Mouse (Mus musculus) hindbrain, embryonic 12.5 days (tissue): Measurements from ENCODE around the gene Depp1. TPM values are rescaled to one million over a fixed set of nuclear protein-coding genes. Genes with fewer than 3 reads are reported as not detected.
"Not testable (repeated sequence)": the region's sequence is repeated elsewhere in the genome, so short reads cannot be mapped to it uniquely, and the experiment has no call there.

Source experiments
- ATAC-seq: fragments of 200-750 bp; cut with Nextera tagmentation; 2 replicates; pipeline ENCODE4 v1.8.0; 2017; ENCODE audit warnings: moderate TSS enrichment; ENCODE audit not compliant: low FRiP score
- H3K27ac ChIP-seq: fragments of 300-500 bp; sonication (generic); 2 replicates; pipeline ENCODE4 v1.5.1; 2016; ENCODE audit warnings: mild to moderate bottlenecking
- H3K27me3 ChIP-seq: fragments of 300-500 bp; sonication (generic); 2 replicates; pipeline ENCODE4 v1.6.1; 2016; ENCODE audit warnings: mild to moderate bottlenecking
- H3K36me3 ChIP-seq: fragments of 300-500 bp; sonication (generic); 2 replicates; pipeline ENCODE4 v1.6.1; 2016; ENCODE audit warnings: mild to moderate bottlenecking
- H3K4me1 ChIP-seq: fragments of 300-500 bp; sonication (generic); 2 replicates; pipeline ENCODE4 v1.6.1; 2016
- H3K4me2 ChIP-seq: fragments of 300-500 bp; sonication (generic); replicated peaks from 2 replicates; pipeline ENCODE4 v1.6.1; 2016; ENCODE audit warnings: mild to moderate bottlenecking
- H3K4me3 ChIP-seq: fragments of 300-500 bp; sonication (generic); 2 replicates; pipeline ENCODE4 v1.5.1; 2016; ENCODE audit warnings: mild to moderate bottlenecking
- H3K9ac ChIP-seq: fragments of 300-500 bp; sonication (generic); 2 replicates; pipeline ENCODE4 v1.6.1; 2016; ENCODE audit warnings: mild to moderate bottlenecking, moderate library complexity
- H3K9me3 ChIP-seq: fragments of 300-500 bp; sonication (generic); replicated peaks from 2 replicates; pipeline ENCODE4 v1.6.1; 2016; ENCODE audit warnings: mild to moderate bottlenecking
- WGBS: fragments of 180-500 bp; shearing (Covaris S2); methylation state at CpG from one replicate; pipeline ENCODE4 v1.1.7; 2016; 5-methylcytosine and 5-hydroxymethylcytosine counted together
- polyA plus RNA-seq: library from polyadenylated mRNA; unstranded; fragments of >200 nt; fragmentation: Nextera tagmentation; extraction: Ambion mirVana; gene quantifications from 2 replicates; pipeline ENCODE4 v1.2.1, GENCODE M21; 2016

Gene Depp1
- polyA plus RNA-seq: 9.5 and 9.7 TPM in 2 replicates

DNA sequence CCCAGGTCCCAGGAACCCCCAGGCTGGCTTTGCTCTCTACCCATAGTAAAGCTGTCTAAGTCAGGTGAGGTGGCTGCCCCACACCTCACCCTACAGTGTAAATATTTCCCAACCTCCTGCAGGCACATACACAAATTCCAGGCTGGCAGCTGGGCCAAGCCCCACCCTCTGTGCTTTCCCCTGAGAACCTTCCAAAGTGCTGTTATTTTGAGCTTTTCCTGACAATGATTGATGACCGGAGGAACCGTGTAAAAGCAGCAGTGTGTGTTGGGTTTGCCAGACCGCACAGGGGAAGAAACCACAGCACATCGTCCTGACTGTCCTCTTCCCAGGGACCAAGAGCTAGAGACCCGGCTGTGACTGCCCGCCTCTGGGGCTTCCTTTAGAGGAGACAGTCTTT lies at the start of gene Depp1:
Gene Depp1, plus strand, starts transcription at position 204 of the 400 bp plus-strand sequence.
- peaks cover 11% of the 10 kb centered on the region for H3K36me3 ChIP-seq
- peak; percentile 32; the same call in 1 of the 2 replicates for ATAC-seq
- no peaks in the 10 kb centered on the region for H3K9me3 ChIP-seq
- no peaks in the 10 kb centered on the region for H3K27me3 ChIP-seq
- peak within 1 kb of the TSS; percentile 9; the same call in 1 of the 2 replicates for H3K27ac ChIP-seq
- WGBS: 32% methylated on average over 6 of the region's 6 CpGs
- H3K4me1 ChIP-seq: peaks cover 8% of the 10 kb centered on the region
- no peak within 1 kb of the TSS for H3K9ac ChIP-seq
- 0 out of 2 replicates have a peak within 1 kb of the TSS, but pooled peaks have one; percentile 13 for H3K4me2 ChIP-seq
- H3K4me3 ChIP-seq: no peak within 1 kb of the TSS

DNA sequence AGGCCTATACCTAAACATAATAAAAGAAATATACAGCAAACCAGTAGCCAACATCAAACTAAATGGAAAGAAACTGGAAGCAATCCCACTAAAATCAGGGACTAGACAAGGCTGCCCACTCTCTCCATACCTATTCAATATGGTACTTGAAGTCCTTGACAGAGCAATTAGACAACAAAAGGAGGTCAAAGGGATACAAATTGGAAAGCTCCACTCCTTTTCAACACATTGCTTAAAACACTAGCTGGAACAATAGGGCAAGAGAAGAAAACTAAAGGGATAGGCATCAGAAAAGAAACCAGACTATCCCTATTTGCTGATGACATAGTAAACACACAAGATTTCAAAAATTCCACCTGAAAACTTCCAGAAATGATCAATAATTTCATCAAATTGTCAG lies 49.4 kb upstream of the Depp1 start:
- not testable (repeated sequence) for H3K4me1 ChIP-seq, H3K36me3 ChIP-seq, H3K9me3 ChIP-seq, H3K4me2 ChIP-seq, ATAC-seq, H3K27me3 ChIP-seq, H3K27ac ChIP-seq, H3K9ac ChIP-seq, H3K4me3 ChIP-seq

- Histone ChIP-seq H3K9ac (no peak overlapping the region), H3K27me3 (no peaks in the 10 kb centered on the region), H3K4me3 (no peak overlapping the region), H3K36me3 (no peaks in the 10 kb centered on the region), H3K9me3 (no peaks in the 10 kb centered on the region), H3K27ac (no peak overlapping the region), H3K4me1 (no peaks in the 10 kb centered on the region), H3K4me2 (no peak overlapping the region)
- ATAC-seq: no peak
- 36% methylated on average over 4 of the region's 4 CpGs for WGBS
Measured at GRCm38 (mm10) chr6:116607230-116607629, 43.2 kb upstream of the Depp1 start.

- no peak for ATAC-seq
- WGBS: 76% methylated on average over 2 of the region's 2 CpGs
- no peaks in the 10 kb centered on the region for H3K36me3 ChIP-seq
Measured at GRCm38 (mm10) chr6:116615719-116616118, 34.7 kb upstream of the Depp1 start.

GRCm38 (mm10) chr6:116618073-116618472 lies 32.3 kb upstream of the Depp1 start:
- Histone ChIP-seq H3K4me3 (no peak overlapping the region), H3K4me2 (no peak overlapping the region), H3K36me3 (no peaks in the 10 kb centered on the region), H3K4me1 (no peaks in the 10 kb centered on the region), H3K27me3 (no peaks in the 10 kb centered on the region), H3K27ac (no peak overlapping the region), H3K9ac (no peak overlapping the region), H3K9me3 (no peaks in the 10 kb centered on the region)
- ATAC-seq: no peak

More at GRCm38 (mm10) chr6:116615719-116616118, 34.7 kb upstream of the Depp1 start:
- H3K4me2 ChIP-seq: no peak overlapping the region
- no peak overlapping the region for H3K27ac ChIP-seq
- H3K9me3 ChIP-seq: no peaks in the 10 kb centered on the region
- H3K4me3 ChIP-seq: no peak overlapping the region
- H3K27me3 ChIP-seq: no peaks in the 10 kb centered on the region
- no peaks in the 10 kb centered on the region for H3K4me1 ChIP-seq
- no peak overlapping the region for H3K9ac ChIP-seq

DNA sequence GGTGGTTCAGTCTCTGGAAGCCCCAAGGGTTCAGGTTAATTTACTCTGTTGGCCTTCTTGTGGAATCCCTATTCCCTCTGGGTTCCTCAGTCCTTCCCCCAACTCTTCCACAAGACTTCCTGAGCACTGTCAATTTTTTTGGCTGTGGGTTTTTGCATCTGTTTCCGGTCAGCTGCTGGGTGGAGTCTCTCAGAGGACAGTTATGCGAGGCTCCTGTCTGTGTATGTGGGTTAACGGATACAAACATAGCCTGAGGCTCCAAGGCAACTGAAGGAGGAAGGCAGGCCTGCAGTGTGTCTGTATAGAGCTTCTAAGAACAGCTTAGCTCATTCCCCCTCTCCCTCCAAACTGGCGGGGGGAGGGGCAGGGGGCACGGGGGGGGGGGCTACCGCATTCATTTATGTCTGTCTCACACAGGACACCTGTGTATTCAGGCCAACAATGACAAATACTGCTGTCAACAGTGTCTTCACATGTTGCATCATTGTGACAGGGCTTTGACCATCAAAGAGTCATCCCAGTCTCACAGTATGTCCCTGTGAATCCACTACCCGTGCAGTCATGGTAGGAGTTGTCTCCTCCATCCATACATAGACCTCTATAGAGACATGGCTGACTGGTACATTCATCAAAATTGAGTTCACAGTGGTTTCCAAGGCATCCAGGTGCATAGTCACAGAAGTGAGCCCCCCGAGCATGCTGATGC lies 28.9 kb upstream of the Depp1 start:
- Histone ChIP-seq H3K27me3 (no peaks in the 10 kb centered on the region), H3K36me3 (peaks cover 15% of the 10 kb centered on the region), H3K9me3 (no peaks in the 10 kb centered on the region), H3K4me2 (no peak overlapping the region), H3K4me1 (0 out of 2 replicates have a peak, but pooled peaks cover 2% of the 10 kb centered on the region), H3K4me3 (no peak overlapping the region), H3K9ac (no peak overlapping the region), H3K27ac (no peak overlapping the region)
- ATAC-seq: no peak
- 62% methylated on average over 8 of the region's 8 CpGs for WGBS

- not testable (repeated sequence) for H3K9me3 ChIP-seq, ATAC-seq, H3K27ac ChIP-seq, H3K4me3 ChIP-seq, H3K4me2 ChIP-seq, H3K9ac ChIP-seq, H3K27me3 ChIP-seq
- Histone ChIP-seq H3K4me1 (peaks cover 15% of the 10 kb centered on the region), H3K36me3 (peaks cover 18% of the 10 kb centered on the region)
- WGBS: 96% methylated on average over 9 of the region's 9 CpGs
Measured at GRCm38 (mm10) chr6:116626417-116626816, 24.0 kb upstream of the Depp1 start.

- Histone ChIP-seq H3K9ac (peak overlapping the region; percentile 97), H3K36me3 (peaks cover 18% of the 10 kb centered on the region), H3K27ac (peak overlapping the region; percentile 97), H3K9me3 (no peaks in the 10 kb centered on the region), H3K4me2 (peak overlapping the region; percentile 71), H3K4me1 (peaks cover 15% of the 10 kb centered on the region), H3K27me3 (no peaks in the 10 kb centered on the region), H3K4me3 (peak overlapping the region; percentile 87)
- 22% methylated on average over 9 of the region's 9 CpGs for WGBS
- ATAC-seq: no peak
Measured at GRCm38 (mm10) chr6:116628095-116628494, 22.3 kb upstream of the Depp1 start.

- peaks cover 15% of the 10 kb centered on the region for H3K4me1 ChIP-seq
- H3K9me3 ChIP-seq: no peaks in the 10 kb centered on the region
- peaks cover 18% of the 10 kb centered on the region for H3K36me3 ChIP-seq
- H3K9ac ChIP-seq: peak within 1 kb of the TSS; percentile 97
- WGBS: under 1% methylated on average over 56 of the region's 56 CpGs
- no peaks in the 10 kb centered on the region for H3K27me3 ChIP-seq
- H3K4me2 ChIP-seq: peak within 1 kb of the TSS; percentile 71
- peak; percentile 97 for ATAC-seq
- peak within 1 kb of the TSS; percentile 97 for H3K27ac ChIP-seq
- H3K4me3 ChIP-seq: peak within 1 kb of the TSS; percentile 87
Measured at GRCm38 (mm10) chr6:116628539-116629171, 21.8 kb upstream of the Depp1 start, which contains the start of gene Zfp422. Zfp422 (minus strand) TSS chr6:116628999.

- ATAC-seq: no peak
- Histone ChIP-seq H3K9ac (no peak overlapping the region), H3K36me3 (peaks cover 15% of the 10 kb centered on the region)
Measured at GRCm38 (mm10) chr6:116629766-116630165, 20.6 kb upstream of the Depp1 start.

DNA sequence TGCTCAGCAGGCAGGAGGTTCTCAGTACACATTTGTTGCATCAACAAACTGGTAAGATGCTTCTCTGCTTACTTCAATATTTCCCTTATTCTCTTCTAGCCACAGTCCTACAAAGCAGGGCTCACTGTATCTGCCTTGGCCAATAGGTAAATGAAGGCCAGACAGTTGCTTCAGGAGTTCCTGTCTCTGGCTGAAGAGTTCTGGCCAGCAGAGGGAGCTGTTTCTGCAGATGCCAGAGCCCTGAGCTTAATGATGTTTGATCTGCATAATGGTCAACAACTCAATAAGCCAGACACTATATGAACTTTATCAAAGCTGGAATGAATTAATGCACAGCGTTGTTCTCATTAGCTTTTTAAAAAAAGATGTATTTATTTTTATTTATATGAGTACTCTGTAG lies 18.3 kb upstream of the Depp1 start:
- H3K4me2 ChIP-seq: no peak overlapping the region
- H3K9ac ChIP-seq: no peak overlapping the region
- no peaks in the 10 kb centered on the region for H3K27me3 ChIP-seq
- 44% methylated on average over 1 of the region's 1 CpGs for WGBS
- peaks cover 13% of the 10 kb centered on the region for H3K4me1 ChIP-seq
- no peak for ATAC-seq
- H3K4me3 ChIP-seq: no peak overlapping the region
- no peak overlapping the region for H3K27ac ChIP-seq
- H3K36me3 ChIP-seq: peaks cover 3% of the 10 kb centered on the region; the same call in 1 of the 2 replicates
- H3K9me3 ChIP-seq: no peaks in the 10 kb centered on the region

More at GRCm38 (mm10) chr6:116629766-116630165, 20.6 kb upstream of the Depp1 start:
- 0 out of 2 replicates have a peak overlapping the region, but pooled peaks have one; percentile 97 for H3K27ac ChIP-seq
- WGBS: 83% methylated on average over 10 of the region's 10 CpGs
- H3K27me3 ChIP-seq: no peaks in the 10 kb centered on the region
- H3K4me2 ChIP-seq: no peak overlapping the region
- peaks cover 15% of the 10 kb centered on the region for H3K4me1 ChIP-seq
- H3K9me3 ChIP-seq: no peaks in the 10 kb centered on the region
- H3K4me3 ChIP-seq: no peak overlapping the region

- Histone ChIP-seq H3K4me2 (no peak overlapping the region), H3K27me3 (no peaks in the 10 kb centered on the region), H3K9me3 (no peaks in the 10 kb centered on the region), H3K9ac (no peak overlapping the region), H3K4me3 (no peak overlapping the region), H3K36me3 (peaks cover 13% of the 10 kb centered on the region; the same call in 1 of the 2 replicates), H3K4me1 (peaks cover 12% of the 10 kb centered on the region), H3K27ac (no peak overlapping the region)
- 94% methylated on average over 17 of the region's 17 CpGs for WGBS
- no peak for ATAC-seq
Measured at GRCm38 (mm10) chr6:116633741-116634695, 16.4 kb upstream of the Depp1 start.
